Mouse (Mus musculus) kidney, postnatal 10 days (tissue): Measurements from ENCODE around the gene Dmrt3.

ENCODE experiments used
- DNase-seq: peaks from one replicate; pipeline ENCODE4 v3.0.0; 2021; ENCODE audit warnings: mixed read lengths

Dmrt3 gene

DNA sequence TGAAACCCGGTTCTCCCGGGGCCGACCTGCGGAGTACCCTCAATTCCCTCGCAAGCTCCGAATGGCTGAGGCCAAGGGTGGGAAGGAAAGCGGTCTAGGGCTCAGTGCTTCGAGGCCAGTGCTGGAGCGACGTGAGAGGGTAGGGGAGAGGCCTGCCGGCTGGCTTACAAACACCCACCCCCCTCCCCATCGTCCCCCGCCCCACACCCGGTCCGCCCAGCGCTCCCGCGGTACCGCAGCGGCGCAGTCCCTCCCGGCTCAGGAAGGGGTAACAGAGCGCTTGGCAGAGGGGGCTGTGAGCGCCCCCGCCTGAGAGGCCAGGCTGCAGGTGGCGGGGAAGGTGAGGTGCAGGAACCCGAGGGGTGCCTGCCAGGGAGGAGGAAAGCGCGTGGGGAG lies at the start of gene Dmrt3:
Gene Dmrt3, plus strand, starts transcription at position 287 of the 396 bp plus-strand sequence.
- no peak for DNase-seq

DNA sequence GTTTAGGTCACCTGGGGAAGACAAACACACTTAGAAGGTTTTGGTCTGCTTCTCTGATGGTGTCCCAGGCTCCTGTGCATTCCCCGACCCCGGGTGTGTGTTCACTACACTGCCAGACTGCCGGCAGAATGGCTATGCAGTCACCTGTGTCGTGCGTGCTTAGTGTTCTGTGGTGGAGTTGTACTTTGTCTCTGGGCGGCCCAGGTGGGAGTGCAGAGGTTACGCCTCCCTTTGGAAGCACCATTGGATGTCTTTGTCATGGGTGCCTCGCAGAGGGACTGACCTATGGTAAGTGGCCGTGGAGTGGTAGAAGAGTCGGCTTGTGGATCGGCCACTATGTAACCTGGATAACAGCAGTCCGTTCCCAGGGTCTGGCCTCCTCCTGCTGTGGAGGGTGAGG lies 45.7 kb upstream of the Dmrt3 start:
- DNase-seq, result no peak

DNA sequence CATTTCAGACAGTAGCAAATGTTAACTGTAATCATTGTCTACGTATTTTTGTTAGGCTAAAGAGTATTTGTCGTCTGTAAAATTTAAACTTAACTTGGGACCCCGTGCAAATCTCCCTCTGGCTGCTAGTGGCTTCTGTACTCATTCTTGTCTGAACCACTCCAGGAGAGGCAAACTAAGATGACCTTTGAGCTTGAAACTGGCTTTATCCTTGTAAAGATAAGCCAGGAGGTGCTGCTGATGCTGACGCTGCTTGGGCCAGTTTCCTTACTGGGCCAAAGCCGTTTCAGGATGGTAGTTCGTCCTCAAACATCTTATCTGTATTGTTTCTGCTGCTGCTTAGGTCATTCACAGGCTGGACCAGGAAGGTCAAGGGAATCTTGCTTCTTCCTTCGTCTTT lies 40.3 kb upstream of the Dmrt3 start:
- no peak for DNase-seq

DNA sequence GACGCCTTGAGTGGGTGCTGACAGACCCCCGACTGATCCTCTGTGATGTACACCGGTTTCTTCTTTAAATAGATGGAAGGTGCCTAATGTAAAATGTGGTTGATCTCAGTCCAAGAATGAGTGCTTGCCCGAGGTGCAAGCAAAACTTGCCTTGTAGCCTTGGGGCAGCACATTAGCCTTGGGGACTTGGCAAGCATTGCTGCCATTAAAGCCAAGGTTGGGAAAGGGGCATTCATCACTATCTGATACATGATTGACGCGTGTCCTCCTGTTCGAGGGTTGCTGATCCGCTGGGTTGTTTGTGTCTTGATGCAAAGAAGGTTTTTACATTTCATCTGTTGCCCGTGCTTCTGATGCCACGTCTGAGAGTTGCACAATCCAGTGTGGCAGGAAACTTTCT lies 35.7 kb upstream of the Dmrt3 start:
- no peak for DNase-seq

DNA sequence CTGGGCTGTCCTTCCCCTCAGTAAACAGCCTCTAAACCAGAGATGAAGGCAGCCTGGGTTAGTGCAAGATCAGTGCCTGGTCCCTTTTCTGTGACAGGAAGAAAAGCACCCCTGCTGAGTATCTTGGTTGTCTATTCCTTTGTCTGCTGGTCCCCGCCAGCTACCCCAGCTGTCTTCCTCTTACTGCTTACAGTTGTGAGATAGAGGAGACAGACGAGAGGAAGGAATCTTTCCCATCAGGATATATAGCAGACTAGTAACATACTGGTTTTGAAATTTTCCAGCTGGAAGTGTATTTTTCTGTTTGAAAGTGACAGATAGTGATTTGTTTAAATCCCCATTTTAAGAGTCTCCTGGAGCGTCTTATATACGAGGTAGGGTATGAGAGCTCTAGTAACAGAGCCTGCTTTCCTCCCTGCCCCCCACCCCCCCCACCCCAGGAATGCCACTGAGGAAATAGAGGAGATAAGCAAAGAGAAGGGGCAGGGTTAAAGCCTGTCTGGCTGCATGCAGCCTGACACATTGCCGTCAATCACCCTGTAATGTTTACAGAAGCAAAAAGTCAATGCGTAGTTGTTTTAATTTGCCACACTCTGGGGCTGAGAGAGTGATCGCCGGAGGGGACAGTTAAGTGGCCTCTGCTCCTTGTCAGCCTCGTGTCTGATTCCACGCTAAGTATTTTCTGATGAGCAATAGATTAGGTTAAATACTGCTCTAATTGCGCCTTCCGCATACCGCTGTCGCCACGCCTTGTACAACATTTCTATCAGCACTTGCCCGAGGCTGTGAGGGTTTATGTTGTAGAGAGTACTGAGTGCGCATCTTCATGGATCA lies 34.9 kb upstream of the Dmrt3 start:
- DNase-seq, result no peak

DNA sequence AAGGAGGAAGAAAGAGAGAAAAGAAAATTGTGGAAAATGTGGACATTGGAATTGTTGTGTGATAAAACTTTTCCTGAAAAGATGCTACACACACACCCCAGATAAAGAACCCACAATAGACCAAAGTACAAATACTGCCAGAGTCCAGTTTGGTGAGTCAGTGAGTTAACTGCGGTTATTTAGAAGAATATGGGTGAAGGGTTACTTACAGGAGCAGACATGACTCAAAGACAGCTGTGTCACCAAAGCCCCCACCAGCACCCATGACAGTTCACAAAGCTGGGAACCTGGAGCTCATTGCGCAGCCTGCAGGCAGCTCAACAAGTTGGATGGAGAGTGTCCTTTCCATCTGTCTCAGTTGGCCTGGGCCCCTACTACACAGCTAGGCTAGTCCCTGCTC lies 31.7 kb upstream of the Dmrt3 start:
- no peak for DNase-seq

DNA sequence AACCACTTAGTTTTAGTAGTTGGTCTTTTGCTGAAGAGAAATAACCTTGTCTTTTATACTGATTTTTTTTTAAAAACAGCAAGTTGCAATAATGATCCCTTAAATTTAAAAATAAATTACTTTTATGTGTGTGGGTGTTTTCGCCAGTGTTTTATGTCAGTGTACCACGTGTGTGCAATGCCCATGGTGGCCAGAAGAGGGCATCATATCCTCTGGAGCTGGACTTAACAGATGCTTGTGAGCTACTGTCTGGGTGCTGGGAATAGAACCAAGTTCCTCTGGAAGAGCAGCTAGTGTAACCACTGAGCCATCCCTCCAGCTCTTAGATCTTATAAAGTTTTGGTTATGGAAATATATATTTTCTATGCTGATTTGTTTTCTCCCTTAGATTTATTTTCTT lies 30.7 kb upstream of the Dmrt3 start:
- DNase-seq, result no peak

DNA sequence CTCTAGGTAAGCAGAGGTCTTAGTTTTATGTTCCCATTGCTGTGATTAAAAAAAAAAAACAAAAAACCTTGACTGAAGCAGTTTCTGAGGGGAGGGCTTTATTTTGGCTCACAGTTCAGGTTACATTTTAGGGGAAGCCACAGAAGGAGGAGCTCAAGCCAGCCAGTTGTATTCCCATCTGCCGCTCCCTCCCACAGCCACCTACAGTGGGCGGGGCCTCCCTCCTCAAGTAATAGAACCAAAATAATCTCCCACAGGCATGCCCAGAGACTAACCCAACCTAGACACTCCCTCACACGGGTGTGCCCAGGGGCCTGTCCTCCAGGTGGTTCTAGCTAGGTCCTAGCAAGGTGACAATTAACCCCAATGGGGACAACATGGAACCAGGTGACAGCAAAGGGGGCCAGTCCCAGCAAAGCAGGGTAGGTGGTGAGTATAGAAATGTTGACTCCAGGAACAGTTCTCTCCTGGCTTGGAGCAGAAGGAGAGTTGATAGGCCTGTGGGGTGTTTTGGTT lies 12.3 kb upstream of the Dmrt3 start:
- no peak for DNase-seq

DNA sequence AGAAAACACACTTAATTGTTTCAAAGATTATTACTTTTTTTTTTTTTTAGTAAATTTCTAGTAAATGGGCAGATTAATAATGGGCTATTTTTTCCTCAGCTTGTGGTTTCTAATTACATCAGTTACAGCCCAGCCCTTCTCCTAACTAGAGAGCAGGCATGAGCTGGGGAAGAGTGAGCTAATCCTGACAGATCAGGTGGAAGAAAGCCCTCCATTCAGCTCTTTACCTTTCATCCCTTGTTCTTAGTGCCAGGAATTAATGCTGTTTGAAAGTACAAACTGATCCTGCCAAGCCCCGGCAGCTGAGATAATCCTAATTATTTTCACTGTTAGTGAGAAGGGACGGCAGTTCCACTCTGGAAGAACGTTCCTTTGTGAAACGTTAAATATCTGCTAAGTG lies 11.5 kb upstream of the Dmrt3 start:
- no peak for DNase-seq

DNA sequence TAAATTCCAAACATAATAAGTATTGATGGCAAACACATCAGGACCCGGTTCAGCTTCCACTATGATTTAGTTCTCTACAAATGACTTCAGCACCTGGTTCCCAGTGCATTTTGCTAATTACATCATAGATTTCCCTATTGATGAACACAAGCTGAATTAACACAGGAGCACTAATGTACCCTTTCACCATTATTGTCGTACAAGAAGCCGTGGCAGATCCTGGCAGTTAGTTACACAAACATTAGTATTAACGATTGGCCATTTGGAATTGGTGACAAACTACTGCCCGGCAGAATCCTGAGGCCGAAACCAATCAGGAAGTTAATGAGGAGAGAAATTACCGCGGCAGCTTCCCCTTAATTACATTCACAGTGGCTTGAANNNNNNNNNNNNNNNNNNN lies 8.1 kb upstream of the Dmrt3 start:
- no peak for DNase-seq

DNA sequence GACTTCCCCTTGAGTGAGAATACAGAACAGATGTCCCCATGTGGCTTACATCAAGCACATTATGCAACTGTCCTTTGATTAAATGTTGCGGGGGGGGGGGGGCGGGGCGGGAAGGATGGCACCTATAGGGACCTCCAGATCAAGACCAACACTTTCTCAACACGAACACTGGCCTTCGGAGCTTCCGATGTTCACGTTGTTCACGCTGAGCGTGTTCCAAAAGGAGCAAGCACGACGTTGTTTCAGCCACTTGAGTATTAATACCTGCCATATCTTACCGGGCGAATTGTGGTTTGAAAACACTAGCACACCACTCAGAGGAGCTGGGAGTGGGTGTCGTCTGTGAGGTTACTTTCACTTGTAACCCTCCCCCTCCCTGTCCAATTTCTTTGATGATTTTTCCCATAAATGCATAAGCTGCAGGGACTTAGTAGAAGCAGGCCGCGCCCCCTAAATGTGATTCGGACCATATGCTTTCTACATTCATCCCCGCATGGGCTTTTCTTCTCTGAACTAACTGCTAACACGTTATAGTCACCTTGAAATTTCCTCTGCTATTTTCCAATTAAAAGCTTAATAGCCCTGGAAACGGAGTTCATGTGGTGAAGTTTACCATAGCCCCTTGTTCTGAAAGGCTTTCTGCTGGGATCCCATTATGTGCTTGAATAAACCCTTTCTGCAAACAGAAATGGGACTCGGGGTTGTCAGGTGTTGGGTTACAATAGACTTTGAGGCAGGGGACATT lies 2.5 kb upstream of the Dmrt3 start:
- no peak for DNase-seq

DNA sequence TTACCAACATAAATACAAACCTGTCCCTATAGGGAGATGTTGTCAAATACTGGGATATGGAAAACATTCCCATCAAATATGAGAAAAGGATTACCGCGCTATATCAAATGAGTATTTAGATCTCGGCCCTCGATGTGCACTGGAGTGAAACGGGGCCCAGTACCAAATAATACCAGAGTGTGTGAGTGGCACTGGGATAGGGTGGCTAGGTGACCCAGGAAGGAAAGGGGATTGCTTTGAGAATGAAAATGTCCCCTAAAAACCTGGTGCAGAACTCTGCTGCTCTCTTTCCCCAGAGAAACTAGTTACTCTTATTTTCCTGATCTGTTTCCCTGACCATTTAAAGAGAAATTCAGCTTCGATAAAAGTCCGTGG lies 1.9 kb upstream of the Dmrt3 start:
- DNase-seq, result no peak

DNA sequence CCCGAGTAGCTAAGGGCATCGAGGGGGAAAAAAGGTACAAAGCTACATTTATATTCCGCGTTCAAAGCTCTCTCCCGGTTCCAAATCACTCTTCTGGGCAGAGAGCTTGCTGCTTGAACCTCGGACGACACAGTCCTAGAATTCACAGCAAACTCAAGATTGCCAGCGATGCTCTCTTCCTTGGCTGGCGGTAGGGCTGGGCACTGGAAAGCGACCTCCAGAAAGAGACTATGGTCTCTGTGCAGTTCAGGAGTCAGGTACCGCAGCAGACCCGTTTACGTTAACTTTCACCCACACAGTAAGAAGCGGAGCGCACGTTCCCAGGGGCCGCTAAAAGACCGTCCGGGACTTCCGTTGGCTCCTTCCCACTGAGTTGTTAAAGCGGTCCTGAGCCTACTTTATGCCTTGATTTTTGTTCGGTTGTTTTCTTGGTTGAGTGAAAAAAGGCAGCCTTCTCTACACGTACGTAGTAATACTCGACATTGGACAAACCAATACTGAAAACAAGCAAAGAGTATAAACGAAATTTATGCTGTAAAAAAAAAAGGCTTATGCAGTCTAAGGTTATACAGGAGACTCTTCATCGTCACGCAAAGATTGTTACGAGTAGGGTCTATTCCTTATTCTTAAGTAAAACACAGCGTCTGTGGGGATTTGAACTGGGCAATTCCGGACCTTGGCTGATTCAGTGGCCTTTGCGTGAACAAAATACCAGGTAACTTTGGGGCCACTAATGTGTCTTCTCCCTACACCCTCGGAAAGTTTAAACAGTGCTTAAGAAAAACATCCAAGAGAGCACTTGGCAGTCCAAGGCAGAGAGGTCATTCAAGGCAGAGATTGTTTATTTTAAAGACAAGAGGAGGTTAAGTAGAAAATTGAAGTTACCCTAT lies 895 bp upstream of the Dmrt3 start:
- DNase-seq, result peak; percentile 27

DNA sequence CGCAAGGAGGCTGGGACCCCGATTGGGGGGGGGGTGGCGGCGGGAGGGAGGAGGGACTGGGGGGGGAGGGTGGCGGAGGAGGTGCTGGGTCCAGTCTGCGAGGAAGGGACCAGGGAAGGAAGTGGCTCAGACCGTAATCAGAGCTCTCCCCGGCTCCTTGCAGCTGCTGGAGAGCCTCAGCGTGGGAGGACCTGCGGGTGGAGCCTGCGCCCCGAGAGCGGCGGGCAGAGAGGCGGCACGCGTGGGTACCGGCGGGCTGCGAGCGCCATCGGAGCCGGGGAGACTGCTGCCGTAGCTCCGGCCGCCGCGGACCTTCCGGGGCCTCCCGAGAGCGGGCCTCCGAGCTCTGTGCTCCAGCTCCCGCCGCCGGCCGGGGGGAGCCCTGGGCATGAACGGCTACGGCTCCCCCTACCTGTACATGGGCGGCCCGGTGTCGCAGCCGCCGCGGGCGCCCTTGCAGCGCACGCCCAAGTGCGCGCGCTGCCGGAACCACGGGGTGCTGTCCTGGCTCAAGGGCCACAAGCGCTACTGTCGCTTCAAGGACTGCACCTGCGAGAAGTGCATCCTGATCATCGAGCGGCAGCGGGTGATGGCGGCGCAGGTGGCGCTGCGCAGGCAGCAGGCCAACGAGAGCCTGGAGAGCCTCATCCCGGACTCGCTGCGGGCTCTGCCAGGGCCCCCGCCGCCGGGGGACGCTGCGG lies 460 bp downstream of the Dmrt3 start:
- peak; percentile 22 for DNase-seq

DNA sequence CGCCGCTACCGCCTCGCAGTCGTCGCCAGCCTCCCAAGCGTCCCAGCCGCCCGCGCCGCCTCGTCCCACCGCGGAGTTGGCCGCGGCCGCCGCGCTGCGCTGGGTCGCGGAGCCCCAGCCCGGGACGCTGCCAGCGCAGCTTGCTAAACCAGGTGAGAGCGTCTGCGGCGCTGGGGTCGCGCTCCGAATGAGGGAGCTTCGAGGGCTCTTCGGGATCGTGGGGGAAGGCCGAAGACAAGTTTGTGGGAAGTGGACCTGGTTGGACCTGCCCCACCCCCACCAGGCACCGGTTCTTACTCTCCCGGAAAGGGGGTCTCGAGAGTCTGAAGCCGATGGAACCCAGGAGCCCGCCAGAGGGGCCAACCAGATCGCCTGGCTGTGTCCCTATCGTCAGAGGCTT lies 1.0 kb downstream of the Dmrt3 start:
- no peak for DNase-seq

DNA sequence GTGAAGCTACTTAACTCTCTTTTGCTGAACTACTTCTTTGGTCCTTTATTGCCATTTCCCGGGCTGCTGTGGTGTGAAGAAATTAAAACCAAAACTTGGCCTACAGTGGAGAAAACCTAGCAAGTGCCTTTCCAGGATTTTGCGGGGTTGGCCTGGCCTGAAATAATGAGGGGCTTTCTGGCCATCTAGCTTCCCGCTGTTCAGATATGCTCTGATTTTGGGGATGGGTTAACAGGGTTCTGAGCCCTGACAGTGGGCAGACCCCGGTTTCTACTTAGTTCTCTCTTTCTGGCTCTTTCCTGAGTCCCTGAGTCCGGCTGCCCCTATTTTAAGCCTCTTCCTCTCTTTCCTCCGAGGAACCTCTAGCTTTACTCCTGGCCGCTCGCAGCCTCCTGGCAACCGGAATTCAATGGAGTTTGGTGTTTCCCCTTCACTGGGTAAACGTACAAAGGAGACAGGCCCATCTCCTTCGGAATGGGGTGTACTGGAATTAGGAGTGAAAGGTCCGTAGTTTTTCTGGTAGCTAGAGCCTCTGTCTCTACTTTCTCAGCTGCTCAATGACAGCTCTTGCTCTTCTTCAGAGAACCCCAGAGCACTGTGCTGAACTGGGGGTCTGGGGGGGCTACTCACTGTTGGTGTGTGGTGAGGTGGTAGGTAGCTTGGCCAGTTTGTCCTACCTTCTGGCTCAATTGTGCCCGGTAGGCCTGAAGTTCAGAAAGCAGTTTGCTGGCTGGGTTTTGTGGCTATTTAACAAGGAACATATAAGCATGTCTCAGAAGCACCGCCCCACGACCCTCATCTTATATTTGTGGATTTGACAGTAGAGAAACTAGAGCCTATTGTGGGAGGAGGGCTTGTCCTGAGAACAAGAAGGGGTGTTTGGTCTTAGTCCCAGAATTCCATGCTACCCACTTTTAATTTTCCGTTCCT lies 2.0 kb downstream of the Dmrt3 start:
- no peak for DNase-seq

DNA sequence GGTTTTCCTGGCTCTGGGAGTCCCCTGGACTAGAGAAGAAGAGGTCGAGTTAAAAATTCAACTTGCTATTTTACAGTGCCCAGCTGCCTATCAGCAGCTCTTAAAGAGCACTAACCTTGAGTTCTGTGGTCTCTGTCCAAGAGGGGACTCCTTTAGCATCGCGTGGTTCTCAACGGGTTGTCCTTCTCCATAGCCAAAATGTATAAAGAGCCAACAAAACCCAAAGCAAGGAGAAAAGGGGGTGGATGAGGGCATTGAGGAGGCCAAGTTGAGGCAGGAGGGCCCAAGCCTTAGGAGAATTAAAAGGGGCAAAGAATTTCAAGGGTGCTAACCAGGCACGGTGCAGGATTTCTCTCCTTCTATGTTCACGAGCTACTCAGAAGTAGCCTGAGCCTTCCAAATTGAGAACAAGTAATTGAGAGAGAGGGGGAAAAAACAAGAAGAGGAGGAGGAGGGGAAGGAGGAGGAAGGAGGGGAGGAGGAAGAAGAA lies 2.8 kb downstream of the Dmrt3 start:
- no peak for DNase-seq

DNA sequence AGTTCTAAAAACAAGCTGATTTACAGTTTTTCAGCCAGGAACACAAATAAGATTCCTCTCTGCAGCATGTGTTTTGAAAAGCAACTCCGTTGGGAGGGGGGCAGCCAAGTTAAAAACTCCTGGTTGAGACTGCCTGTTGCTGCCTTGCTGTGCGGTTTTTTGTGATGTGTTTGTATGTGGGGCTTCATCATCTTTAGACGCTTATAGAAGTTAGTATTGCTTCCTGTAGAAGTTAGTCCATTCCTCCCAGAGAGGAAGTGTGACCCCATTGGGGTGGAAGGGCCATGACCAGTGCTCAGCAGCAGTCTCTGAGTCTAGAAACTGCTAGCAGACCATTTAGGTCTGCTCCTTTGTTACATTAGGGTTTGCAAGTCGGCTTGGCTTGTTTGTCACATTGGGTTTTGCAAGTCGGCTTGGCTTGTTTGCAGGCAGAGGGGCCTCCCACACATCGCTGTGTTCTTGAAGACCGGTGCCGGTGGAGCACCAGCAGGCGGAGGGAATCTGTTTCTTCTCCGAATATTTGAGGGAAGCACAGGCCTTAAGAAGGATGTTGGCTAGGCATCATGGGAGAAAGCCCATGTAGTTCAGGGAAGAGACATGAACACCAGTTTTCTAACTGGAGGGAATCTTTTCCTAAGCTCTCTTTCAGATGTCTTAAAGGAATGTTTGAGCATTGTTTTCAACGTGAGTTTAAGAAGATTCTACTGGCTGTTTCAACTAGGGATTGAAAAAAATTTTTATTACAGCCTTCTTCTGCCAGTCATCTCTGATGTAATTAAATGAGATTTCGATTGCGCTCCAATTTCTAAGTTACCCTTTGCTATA lies 3.6 kb downstream of the Dmrt3 start:
- DNase-seq, result no peak

DNA sequence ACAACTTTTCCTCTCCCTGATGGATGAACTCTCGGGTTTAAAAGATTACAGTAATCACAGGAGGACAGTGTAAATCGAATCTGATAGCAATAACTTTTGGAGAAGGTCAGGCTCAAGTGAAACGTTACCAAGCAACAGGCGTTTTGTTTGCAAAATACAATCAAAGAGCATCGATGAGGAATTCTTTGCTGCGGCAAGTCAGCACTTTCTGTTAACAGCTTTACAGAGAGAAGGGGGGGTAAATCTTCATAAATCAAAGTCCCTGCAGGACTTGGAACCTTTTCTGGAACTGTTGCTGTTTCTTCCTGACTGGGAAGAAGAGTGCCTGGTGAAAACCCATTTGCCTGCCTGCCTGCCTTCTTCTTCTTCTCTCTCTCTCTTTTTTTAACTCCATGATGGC lies 5.8 kb downstream of the Dmrt3 start:
- no peak for DNase-seq
